Mouse (Mus musculus) midbrain, embryonic 13.5 days (tissue): ENCODE measurements around the gene Aicda. TPM values are rescaled to one million over a fixed set of nuclear protein-coding genes. Genes with fewer than 3 reads are reported as not detected.
A peak's percentile ranks its signal among the peaks of the same experiment; 100 is the strongest.
"Not testable (repeated sequence)": the region's sequence is repeated elsewhere in the genome, so short reads cannot be mapped to it uniquely, and the experiment has no call there.

Experiments
- ATAC-seq: fragments of 200-750 bp; cut with Nextera tagmentation; 2 replicates; pipeline ENCODE4 v1.8.0; 2017; ENCODE audit warnings: mild to moderate bottlenecking, moderate TSS enrichment, moderate library complexity
- H3K27ac ChIP-seq: fragments of 300-500 bp; sonication (generic); 2 replicates; pipeline ENCODE4 v1.5.1; 2015; ENCODE audit warnings: inconsistent platforms, mild to moderate bottlenecking, moderate library complexity
- H3K27me3 ChIP-seq: fragments of 300-500 bp; sonication (generic); 2 replicates; pipeline ENCODE4 v1.6.1; 2015; ENCODE audit warnings: mild to moderate bottlenecking, inconsistent platforms
- H3K36me3 ChIP-seq: fragments of 300-500 bp; sonication (generic); 2 replicates; pipeline ENCODE4 v1.6.1; 2015; ENCODE audit warnings: mild to moderate bottlenecking, inconsistent platforms
- H3K4me1 ChIP-seq: fragments of 300-500 bp; sonication (generic); replicated peaks from 2 replicates; pipeline ENCODE4 v1.6.1; 2015; ENCODE audit warnings: inconsistent platforms
- H3K4me2 ChIP-seq: fragments of 300-500 bp; sonication (generic); replicated peaks from 2 replicates; pipeline ENCODE4 v1.6.1; 2015; ENCODE audit warnings: moderate library complexity, mild to moderate bottlenecking, inconsistent platforms
- H3K4me3 ChIP-seq: fragments of 300-500 bp; sonication (generic); replicated peaks from 2 replicates; pipeline ENCODE4 v1.5.1; 2015; ENCODE audit warnings: mild to moderate bottlenecking, inconsistent platforms
- H3K9ac ChIP-seq: fragments of 300-500 bp; sonication (generic); replicated peaks from 2 replicates; pipeline ENCODE4 v1.6.1; 2015; ENCODE audit warnings: mild to moderate bottlenecking, inconsistent platforms
- H3K9me3 ChIP-seq: fragments of 300-500 bp; sonication (generic); 2 replicates; pipeline ENCODE4 v1.6.1; 2016; ENCODE audit warnings: mild to moderate bottlenecking, inconsistent platforms
- WGBS: fragments of 180-500 bp; shearing (Covaris S2); methylation state at CpG from one replicate; pipeline ENCODE4 v1.1.7; 2015; 5-methylcytosine and 5-hydroxymethylcytosine counted together
- polyA plus RNA-seq: library from polyadenylated mRNA; unstranded; fragments of >200 nt; fragmentation: Nextera tagmentation; extraction: Ambion mirVana; gene quantifications from 2 replicates; pipeline ENCODE4 v1.2.1, GENCODE M21; 2015

Aicda gene
- polyA plus RNA-seq, 1 experiment from 2014 or later = 0.47 TPM

DNA sequence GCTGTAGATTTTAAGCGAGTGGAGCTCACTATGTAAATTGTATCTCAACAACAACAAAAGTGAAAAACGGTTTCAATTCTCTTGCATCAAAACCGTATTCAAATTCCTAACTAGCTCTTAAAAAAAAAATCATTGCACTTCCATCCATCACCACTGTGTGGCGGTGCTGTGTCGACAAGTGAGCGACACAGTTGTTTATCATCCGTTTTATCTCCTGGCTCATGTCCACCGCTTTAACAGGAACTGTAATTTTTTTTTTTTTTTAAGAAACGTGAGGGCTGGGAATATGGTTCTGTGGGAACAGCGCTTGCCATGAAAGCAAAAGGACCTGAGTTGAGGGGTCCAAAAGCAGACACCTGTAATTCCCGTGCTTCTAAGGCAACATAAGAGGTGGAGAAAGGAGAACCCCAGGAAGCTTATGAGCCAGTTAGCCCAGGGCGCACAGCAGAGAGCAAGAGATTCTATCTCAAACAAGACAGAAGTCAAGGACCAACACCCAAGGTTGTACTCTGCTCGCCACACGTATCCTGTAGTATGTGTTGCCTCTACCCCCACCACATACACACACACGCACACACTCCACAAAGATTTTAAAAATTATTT lies 3.5 kb downstream of the Aicda start:
- H3K9me3 ChIP-seq = no peaks in the 10 kb centered on the region
- H3K4me1 ChIP-seq = peaks cover 5% of the 10 kb centered on the region; the same call in 1 of the 2 replicates
- peak overlapping the region; percentile 20 for H3K4me3 ChIP-seq
- H3K36me3 ChIP-seq = no peaks in the 10 kb centered on the region
- peak overlapping the region; percentile 36 for H3K4me2 ChIP-seq
- 26% methylated on average over 15 of the region's 15 CpGs for WGBS
- H3K27me3 ChIP-seq = peaks cover 15% of the 10 kb centered on the region
- no peak overlapping the region for H3K9ac ChIP-seq
- H3K27ac ChIP-seq = no peak overlapping the region
- ATAC-seq = 0 out of 2 replicates have a peak, but pooled peaks have one; percentile 18

DNA sequence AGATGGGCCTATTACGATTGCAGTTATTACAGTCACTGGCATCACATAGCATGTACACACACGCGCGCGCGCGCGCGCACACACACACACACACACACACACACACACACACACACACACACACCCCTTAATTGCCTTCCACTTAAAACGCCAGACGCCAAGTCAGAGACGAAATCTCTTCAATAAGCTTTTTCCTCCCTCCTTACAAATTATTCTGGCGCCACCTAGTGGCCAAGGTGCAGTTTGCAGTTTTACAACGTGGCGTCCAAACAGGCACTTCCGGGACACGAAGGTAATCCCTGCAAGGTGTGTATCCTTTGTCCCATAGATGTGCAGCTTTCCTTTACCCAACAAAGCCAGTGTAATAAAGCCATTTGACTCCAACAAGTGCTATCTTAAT lies 6.8 kb downstream of the Aicda start:
- Histone ChIP-seq H3K4me1 (peaks cover 11% of the 10 kb centered on the region; the same call in 1 of the 2 replicates), H3K9ac (no peak overlapping the region), H3K4me2 (peak overlapping the region; percentile 37), H3K4me3 (0 out of 2 replicates have a peak overlapping the region, but pooled peaks have one; percentile 4), H3K27ac (no peak overlapping the region), H3K27me3 (peaks cover 17% of the 10 kb centered on the region), H3K36me3 (no peaks in the 10 kb centered on the region), H3K9me3 (no peaks in the 10 kb centered on the region)
- WGBS = 17% methylated on average over 17 of the region's 17 CpGs
- peak; percentile 32; the same call in 1 of the 2 replicates for ATAC-seq

DNA sequence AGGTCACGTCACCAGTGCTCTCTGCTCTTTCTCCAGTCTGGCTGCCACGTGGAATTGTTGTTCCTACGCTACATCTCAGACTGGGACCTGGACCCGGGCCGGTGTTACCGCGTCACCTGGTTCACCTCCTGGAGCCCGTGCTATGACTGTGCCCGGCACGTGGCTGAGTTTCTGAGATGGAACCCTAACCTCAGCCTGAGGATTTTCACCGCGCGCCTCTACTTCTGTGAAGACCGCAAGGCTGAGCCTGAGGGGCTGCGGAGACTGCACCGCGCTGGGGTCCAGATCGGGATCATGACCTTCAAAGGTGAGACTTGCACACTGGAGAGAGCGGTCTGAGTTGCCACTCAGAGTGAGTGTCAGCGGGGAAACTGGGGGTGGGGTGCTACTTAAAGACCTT lies 7.4 kb downstream of the Aicda start:
- peaks cover 11% of the 10 kb centered on the region; the same call in 1 of the 2 replicates for H3K4me1 ChIP-seq
- H3K9me3 ChIP-seq = no peaks in the 10 kb centered on the region
- WGBS = 85% methylated on average over 20 of the region's 20 CpGs
- no peak overlapping the region for H3K4me2 ChIP-seq
- peaks cover 13% of the 10 kb centered on the region for H3K27me3 ChIP-seq
- H3K36me3 ChIP-seq = no peaks in the 10 kb centered on the region
- ATAC-seq = peak; percentile 51
- no peak overlapping the region for H3K27ac ChIP-seq
- H3K4me3 ChIP-seq = no peak overlapping the region
- H3K9ac ChIP-seq = no peak overlapping the region

DNA sequence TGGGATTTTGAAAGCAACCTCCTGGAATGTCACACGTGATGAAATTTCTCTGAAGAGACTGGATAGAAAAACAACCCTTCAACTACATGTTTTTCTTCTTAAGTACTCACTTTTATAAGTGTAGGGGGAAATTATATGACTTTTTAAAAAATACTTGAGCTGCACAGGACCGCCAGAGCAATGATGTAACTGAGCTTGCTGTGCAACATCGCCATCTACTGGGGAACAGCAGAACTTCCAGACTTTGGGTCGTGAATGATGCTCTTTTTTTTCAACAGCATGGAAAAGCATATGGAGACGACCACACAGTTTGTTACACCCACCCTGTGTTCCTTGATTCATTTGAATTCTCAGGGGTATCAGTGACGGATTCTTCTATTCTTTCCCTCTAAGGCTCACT lies 8.9 kb downstream of the Aicda start:
- H3K4me2 ChIP-seq = peak overlapping the region; percentile 42

DNA sequence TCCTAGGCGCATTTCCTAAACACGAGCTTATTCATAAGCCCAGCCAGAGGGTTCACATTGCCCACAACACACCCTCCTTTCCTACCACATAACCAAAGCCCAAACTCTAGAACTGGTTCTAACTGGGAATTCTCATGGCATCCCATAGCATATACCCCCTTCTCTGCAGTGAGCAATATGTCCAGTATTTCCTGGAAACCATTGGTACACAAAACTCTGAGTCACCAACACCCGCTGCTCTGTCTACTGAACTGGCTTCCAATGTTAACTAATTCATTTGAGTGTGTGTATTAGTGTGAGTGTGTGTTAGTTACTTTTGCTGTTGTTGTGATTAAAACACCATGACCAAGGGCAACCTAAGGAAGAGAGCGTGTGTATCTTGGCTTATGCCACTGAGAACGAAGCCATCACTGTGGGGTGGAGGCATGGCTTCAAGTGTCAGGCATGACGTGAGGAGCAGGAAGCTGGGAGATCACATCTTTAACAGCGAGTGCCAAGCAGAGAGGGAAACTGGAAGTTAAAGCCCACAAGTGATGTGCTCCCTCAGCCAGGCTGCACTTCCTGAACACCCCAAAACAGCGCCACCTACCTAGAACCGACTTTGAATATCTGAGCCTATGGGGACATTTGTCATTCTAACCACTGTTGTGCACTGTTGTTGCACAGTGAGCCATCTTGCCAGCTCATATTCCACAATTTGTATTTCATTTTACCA lies 11.6 kb downstream of the Aicda start:
- H3K9me3 ChIP-seq = no peaks in the 10 kb centered on the region
- H3K4me1 ChIP-seq = peaks cover 8% of the 10 kb centered on the region; the same call in 1 of the 2 replicates
- H3K27me3 ChIP-seq = peaks cover 13% of the 10 kb centered on the region
- H3K9ac ChIP-seq = no peak overlapping the region
- H3K27ac ChIP-seq = no peak overlapping the region
- 94% methylated on average over 9 of the region's 9 CpGs for WGBS
- H3K36me3 ChIP-seq = no peaks in the 10 kb centered on the region
- ATAC-seq = no peak
- no peak overlapping the region for H3K4me3 ChIP-seq
- H3K4me2 ChIP-seq = no peak overlapping the region

More for the DNA sequence above, 8.9 kb downstream of the Aicda start:
- Histone ChIP-seq H3K36me3 (no peaks in the 10 kb centered on the region), H3K27me3 (peaks cover 13% of the 10 kb centered on the region), H3K9ac (no peak overlapping the region), H3K4me1 (peaks cover 11% of the 10 kb centered on the region; the same call in 1 of the 2 replicates), H3K9me3 (no peaks in the 10 kb centered on the region), H3K27ac (no peak overlapping the region), H3K4me3 (no peak overlapping the region; the same call in 1 of the 2 replicates)
- 4% methylated on average over 6 of the region's 6 CpGs for WGBS
- ATAC-seq = peak; percentile 32; the same call in 1 of the 2 replicates

DNA sequence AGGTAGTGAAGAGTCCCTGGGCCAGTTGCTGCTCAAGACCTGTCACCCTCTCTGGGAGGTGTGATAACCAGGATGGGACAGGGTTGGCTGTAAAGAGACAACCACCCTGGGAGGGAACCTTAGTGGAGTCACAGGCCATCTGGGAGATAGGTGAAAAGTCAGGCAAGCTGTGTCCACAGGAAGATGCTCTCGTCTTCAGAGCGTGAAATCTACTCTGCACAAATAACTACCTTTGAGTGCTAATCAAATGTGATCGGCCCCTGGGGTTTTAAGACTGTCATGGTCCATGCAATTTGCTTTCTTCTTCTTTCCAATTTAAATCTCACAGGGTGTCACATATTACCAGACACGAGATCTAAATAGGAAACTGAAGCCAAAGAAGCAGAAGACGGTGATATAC lies 15.5 kb downstream of the Aicda start:
- H3K4me1 ChIP-seq = no peaks in the 10 kb centered on the region
- no peak overlapping the region for H3K4me2 ChIP-seq
- no peak for ATAC-seq
- H3K36me3 ChIP-seq = no peaks in the 10 kb centered on the region
- 0 out of 2 replicates have a peak, but pooled peaks cover 5% of the 10 kb centered on the region for H3K27me3 ChIP-seq
- H3K9ac ChIP-seq = no peak overlapping the region
- 55% methylated on average over 5 of the region's 5 CpGs for WGBS
- H3K9me3 ChIP-seq = no peaks in the 10 kb centered on the region
- no peak overlapping the region for H3K4me3 ChIP-seq
- H3K27ac ChIP-seq = no peak overlapping the region

DNA sequence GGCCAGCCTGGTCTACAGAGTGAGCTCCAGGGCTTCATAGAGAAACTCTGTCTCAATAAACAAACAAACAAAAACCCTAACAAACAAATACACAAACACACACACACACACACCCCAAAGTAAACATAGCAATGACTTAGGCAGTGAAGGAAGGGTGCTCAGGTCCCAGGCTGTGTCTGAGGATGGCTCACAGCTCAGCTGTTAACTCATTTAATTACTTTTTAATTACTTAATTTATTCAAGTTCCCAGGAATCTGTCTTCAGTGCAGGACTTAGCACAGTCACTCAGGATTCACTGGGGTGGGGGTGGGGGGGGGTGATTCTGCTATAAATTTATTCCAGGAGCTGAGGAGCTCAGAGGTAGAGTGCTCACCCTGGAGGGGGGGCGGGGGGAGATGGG lies 16.2 kb downstream of the Aicda start:
- peak; percentile 27; the same call in 1 of the 2 replicates for ATAC-seq
- no peak overlapping the region for H3K4me2 ChIP-seq
- no peaks in the 10 kb centered on the region for H3K36me3 ChIP-seq
- 86% methylated on average over 1 of the region's 1 CpGs for WGBS
- no peaks in the 10 kb centered on the region for H3K4me1 ChIP-seq
- H3K4me3 ChIP-seq = no peak overlapping the region
- 0 out of 2 replicates have a peak, but pooled peaks cover 5% of the 10 kb centered on the region for H3K27me3 ChIP-seq
- no peak overlapping the region for H3K27ac ChIP-seq
- H3K9ac ChIP-seq = no peak overlapping the region
- no peaks in the 10 kb centered on the region for H3K9me3 ChIP-seq

DNA sequence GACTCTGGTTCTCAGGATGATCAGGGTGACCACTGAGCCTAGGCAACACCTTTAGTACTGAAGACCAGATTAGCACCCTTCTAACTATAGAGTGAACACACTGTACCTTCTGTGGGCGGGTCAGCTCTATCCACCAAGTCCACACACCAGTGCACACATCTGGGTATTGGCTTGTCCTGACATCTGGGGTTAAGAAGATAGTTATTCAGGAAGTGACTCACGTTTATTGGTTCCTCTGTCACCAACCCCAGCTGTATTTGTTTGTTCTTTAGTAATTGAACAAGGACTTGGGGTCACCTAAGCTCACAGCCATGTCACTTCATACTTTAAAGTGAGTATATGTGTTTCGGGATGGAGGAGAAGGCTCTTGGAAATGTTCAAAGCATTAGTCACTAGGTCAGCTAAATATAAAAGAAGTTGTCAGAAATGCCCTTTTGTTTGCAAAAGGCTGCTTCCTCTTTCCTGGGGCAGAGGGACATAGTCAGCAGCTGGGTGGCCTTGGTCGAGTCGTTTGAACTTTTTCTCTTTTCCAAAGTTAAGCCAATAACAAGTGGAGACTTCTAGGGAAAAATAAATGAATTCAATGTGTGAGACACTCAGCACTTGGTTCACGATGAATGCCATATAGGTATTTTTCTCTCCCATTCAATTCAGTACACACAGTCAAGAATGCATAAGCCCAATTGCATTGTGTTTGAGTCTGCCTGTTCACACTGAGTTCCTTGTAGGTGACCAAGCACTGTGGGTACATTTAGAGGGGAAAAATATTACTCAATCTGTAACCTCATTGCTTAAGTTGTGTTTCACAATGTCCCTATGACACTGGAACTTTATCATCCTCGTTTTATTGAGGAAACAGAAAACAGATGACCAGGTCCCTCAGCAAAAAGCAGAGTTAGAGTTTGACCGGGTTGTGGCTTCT lies 17.4 kb downstream of the Aicda start:
- ATAC-seq = no peak

DNA sequence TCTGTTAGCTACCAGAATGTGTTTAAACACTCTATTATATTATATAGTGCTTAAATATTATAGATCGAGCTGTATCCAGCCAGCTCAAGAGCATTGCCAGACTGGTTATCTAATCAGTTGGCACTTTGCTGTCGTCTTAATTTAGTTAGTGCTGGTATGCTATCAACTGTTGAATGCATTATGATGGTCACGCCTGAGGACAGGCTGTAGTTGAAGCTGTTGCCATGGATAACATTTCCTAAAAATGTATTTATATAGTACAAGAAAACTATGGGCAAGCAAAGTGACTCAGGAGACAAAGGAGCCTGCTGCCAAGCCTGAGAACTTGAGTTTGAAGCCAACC lies 18.0 kb downstream of the Aicda start:
- no peak for ATAC-seq
- H3K36me3 ChIP-seq = no peaks in the 10 kb centered on the region
- H3K27me3 ChIP-seq = no peaks in the 10 kb centered on the region
- H3K4me1 ChIP-seq = no peaks in the 10 kb centered on the region
- H3K4me3 ChIP-seq = no peak overlapping the region
- H3K4me2 ChIP-seq = no peak overlapping the region
- H3K27ac ChIP-seq = no peak overlapping the region
- 84% methylated on average over 3 of the region's 3 CpGs for WGBS
- H3K9ac ChIP-seq = no peak overlapping the region
- no peaks in the 10 kb centered on the region for H3K9me3 ChIP-seq

More for the DNA sequence above, 17.4 kb downstream of the Aicda start:
- no peak overlapping the region for H3K4me3 ChIP-seq
- H3K36me3 ChIP-seq = no peaks in the 10 kb centered on the region
- no peaks in the 10 kb centered on the region for H3K9me3 ChIP-seq
- WGBS = 76% methylated on average over 8 of the region's 8 CpGs
- H3K9ac ChIP-seq = no peak overlapping the region
- H3K4me2 ChIP-seq = no peak overlapping the region
- no peaks in the 10 kb centered on the region for H3K27me3 ChIP-seq
- no peak overlapping the region for H3K27ac ChIP-seq
- H3K4me1 ChIP-seq = no peaks in the 10 kb centered on the region

DNA sequence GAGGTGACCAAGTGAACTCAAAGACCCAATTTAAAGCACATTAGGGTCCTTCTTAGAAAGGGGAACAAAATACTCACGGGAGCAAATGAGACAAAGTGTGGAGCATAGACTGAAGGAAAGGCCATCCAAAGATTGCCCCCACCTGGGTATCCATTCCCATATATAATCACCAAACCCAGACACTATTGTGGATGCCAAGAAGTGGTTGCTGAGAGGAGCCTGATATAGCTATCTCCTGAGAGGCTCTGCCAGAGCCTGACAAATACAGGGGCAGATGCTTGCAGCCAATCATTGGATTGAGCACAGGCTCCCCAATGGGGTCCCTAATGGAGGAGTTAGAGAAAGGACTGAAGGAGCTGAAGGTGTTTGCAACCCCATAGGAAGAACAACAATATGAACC lies 21.4 kb downstream of the Aicda start:
- H3K9me3 ChIP-seq, H3K4me1 ChIP-seq, ATAC-seq, H3K36me3 ChIP-seq, H3K27me3 ChIP-seq, H3K4me3 ChIP-seq, H3K9ac ChIP-seq, H3K4me2 ChIP-seq, H3K27ac ChIP-seq: not testable (repeated sequence)
- 93% methylated on average over 1 of the region's 1 CpGs for WGBS

DNA sequence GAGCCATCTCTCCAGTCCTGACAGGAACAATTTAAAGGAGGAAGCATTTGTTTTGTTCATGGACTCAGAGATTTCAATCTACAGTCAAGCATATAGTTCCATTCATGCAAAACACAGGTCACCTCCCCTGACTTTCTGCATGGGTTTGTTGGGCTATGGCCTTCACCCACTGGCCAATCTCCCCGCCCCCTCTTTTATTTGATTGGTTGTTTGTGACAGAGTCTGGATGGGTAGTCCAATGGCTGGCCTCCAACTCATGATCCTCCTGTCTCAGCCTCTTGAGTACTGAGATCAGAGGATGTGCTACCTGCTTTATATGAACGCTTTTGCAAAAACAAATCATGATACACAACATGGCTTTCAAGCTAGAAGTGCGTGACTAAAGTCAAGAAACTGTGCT lies 23.4 kb downstream of the Aicda start:
- no peaks in the 10 kb centered on the region for H3K9me3 ChIP-seq
- no peak overlapping the region for H3K4me2 ChIP-seq
- no peaks in the 10 kb centered on the region for H3K27me3 ChIP-seq
- ATAC-seq = no peak
- H3K4me3 ChIP-seq = no peak overlapping the region
- WGBS = 91% methylated on average over 3 of the region's 3 CpGs
- no peaks in the 10 kb centered on the region for H3K4me1 ChIP-seq
- H3K36me3 ChIP-seq = no peaks in the 10 kb centered on the region
- H3K27ac ChIP-seq = no peak overlapping the region
- H3K9ac ChIP-seq = no peak overlapping the region

DNA sequence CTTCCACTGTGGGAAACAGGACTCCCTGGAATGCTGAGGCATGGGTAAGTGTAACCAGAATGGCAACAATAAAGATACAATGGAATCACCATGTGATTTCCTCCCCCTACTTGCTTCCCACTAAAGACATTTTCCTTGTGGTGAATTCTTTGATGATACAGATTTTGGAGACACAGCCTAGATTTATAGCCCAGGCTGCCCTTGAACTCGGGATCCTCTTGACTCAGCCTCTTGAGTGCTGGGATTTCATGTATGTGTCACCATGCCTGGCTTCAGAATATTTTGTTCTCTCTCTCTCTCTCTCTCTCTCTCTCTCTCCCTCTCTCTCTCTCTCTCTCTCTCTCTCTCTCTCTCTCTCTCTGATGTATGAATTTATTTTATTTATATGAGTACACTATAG lies 25.5 kb downstream of the Aicda start:
- H3K27ac ChIP-seq = no peak overlapping the region
- no peak overlapping the region for H3K4me3 ChIP-seq
- H3K4me2 ChIP-seq = no peak overlapping the region
- H3K9me3 ChIP-seq = no peaks in the 10 kb centered on the region
- 83% methylated on average over 1 of the region's 1 CpGs for WGBS
- H3K27me3 ChIP-seq = no peaks in the 10 kb centered on the region
- no peak overlapping the region for H3K9ac ChIP-seq
- ATAC-seq = no peak
- H3K36me3 ChIP-seq = no peaks in the 10 kb centered on the region
- H3K4me1 ChIP-seq = no peaks in the 10 kb centered on the region
